Mouse (Mus musculus) brain, embryonic 14.5 days (tissue): ENCODE results near the gene Eepd1. TPM values are rescaled to one million over a fixed set of nuclear protein-coding genes. Genes with fewer than 3 reads are reported as not detected.
A peak's percentile ranks its signal among the peaks of the same experiment; 100 is the strongest.

Source experiments
- DNase-seq: peaks from one replicate; pipeline ENCODE4 v3.0.0-alpha.2; 2011; ENCODE audit warnings: low read depth
- CTCF ChIP-seq: fragments of 200-500 bp; IDR thresholded peaks from 2 replicates; pipeline ENCODE4 v1.5.1; 2012; ENCODE audit warnings: inconsistent platforms, mild to moderate bottlenecking, moderate library complexity, borderline replicate concordance; ENCODE audit not compliant: insufficient read depth, insufficient read length; ENCODE audit errors: extremely low read depth
- POLR2A ChIP-seq: fragments of 200-500 bp; IDR thresholded peaks from 2 replicates; pipeline ENCODE4 v1.6.1; 2012; ENCODE audit warnings: mild to moderate bottlenecking, inconsistent platforms, borderline replicate concordance; ENCODE audit not compliant: poor library complexity, insufficient read depth, insufficient read length, severe bottlenecking; ENCODE audit errors: extremely low read depth
- polyA plus RNA-seq: library from polyadenylated mRNA; depleted of rRNA; stranded (reverse); fragments of >200 nt; gene quantifications from 2 replicates; pipeline ENCODE4 v1.2.3, GENCODE M21; 2012

Gene Eepd1
- polyA plus RNA-seq, 1 experiment, result 5.3 TPM

GRCm38 (mm10) chr9:25495601-25496000 is 14.3 kb downstream of the Eepd1 start:
- no peak for DNase-seq
- TF ChIP-seq CTCF, result no peak
- no peak for TF ChIP-seq POLR2A

GRCm38 (mm10) chr9:25496196-25496595 is 14.8 kb downstream of the Eepd1 start:
- TF ChIP-seq CTCF (no peak), POLR2A (no peak)
- DNase-seq, result no peak

- DNase-seq, result no peak
- TF ChIP-seq POLR2A, result no peak
- no peak for TF ChIP-seq CTCF
Measured at GRCm38 (mm10) chr9:25496703-25497102, 15.4 kb downstream of the Eepd1 start.

- DNase-seq, result no peak
- TF ChIP-seq POLR2A, result no peak
- no peak for TF ChIP-seq CTCF
Measured at GRCm38 (mm10) chr9:25498770-25499169, 17.4 kb downstream of the Eepd1 start.

GRCm38 (mm10) chr9:25499306-25499705 is 18.0 kb downstream of the Eepd1 start:
- TF ChIP-seq CTCF, result no peak
- TF ChIP-seq POLR2A, result no peak
- DNase-seq, result no peak

GRCm38 (mm10) chr9:25500031-25500430 is 18.7 kb downstream of the Eepd1 start:
- TF ChIP-seq CTCF, result no peak
- TF ChIP-seq POLR2A, result no peak

GRCm38 (mm10) chr9:25508825-25509224 is 27.5 kb downstream of the Eepd1 start:
- no peak for TF ChIP-seq POLR2A
- no peak for TF ChIP-seq CTCF
- DNase-seq, result no peak

More at GRCm38 (mm10) chr9:25500031-25500430, 18.7 kb downstream of the Eepd1 start:
- no peak for DNase-seq

- TF ChIP-seq CTCF (no peak), POLR2A (no peak)
Measured at GRCm38 (mm10) chr9:25510572-25510971, 29.2 kb downstream of the Eepd1 start.

GRCm38 (mm10) chr9:25513050-25513449 is 31.7 kb downstream of the Eepd1 start:
- TF ChIP-seq CTCF, result no peak
- TF ChIP-seq POLR2A, result no peak

More at GRCm38 (mm10) chr9:25510572-25510971, 29.2 kb downstream of the Eepd1 start:
- DNase-seq, result no peak

GRCm38 (mm10) chr9:25513556-25513955 is 32.2 kb downstream of the Eepd1 start:
- TF ChIP-seq POLR2A (no peak), CTCF (no peak)
- DNase-seq, result no peak

More at GRCm38 (mm10) chr9:25513050-25513449, 31.7 kb downstream of the Eepd1 start:
- DNase-seq, result peak; percentile 54

- TF ChIP-seq CTCF (no peak), POLR2A (no peak)
- DNase-seq, result no peak
Measured at GRCm38 (mm10) chr9:25516640-25517039, 35.3 kb downstream of the Eepd1 start.

- DNase-seq, result no peak
- TF ChIP-seq POLR2A (no peak), CTCF (no peak)
Measured at GRCm38 (mm10) chr9:25517982-25518381, 36.6 kb downstream of the Eepd1 start.
